Mouse (Mus musculus): ENCODE measurements around the gene Ctns.

GRCm38 (mm10) chr11:73201597-73201996 lies 2.8 kb upstream of the Ctns start:
- TF ChIP-seq CTCF (IDR thresholded peaks at IDR 0.05; ENCODE audit: low read depth, low read length) = no peak
- TF ChIP-seq POLR2A (IDR thresholded peaks at IDR 0.05; ENCODE audit: insufficient read depth, low read length) = no peak
